Mouse (Mus musculus) midbrain, embryonic 11.5 days (tissue): ENCODE results near the gene Speg. TPM values are rescaled to one million over a fixed set of nuclear protein-coding genes. Genes with fewer than 3 reads are reported as not detected.

ENCODE experiments used
- ATAC-seq: fragments of 200-750 bp; cut with Nextera tagmentation; 2 replicates; pipeline ENCODE4 v1.8.0; 2017; ENCODE audit warnings: moderate TSS enrichment, moderate library complexity; ENCODE audit not compliant: low FRiP score
- DNase-seq: peaks from one replicate; pipeline ENCODE4 v3.0.0; 2015; ENCODE audit warnings: low spot score; ENCODE audit errors: missing footprints
- H3K27ac ChIP-seq: fragments of 300-500 bp; sonication (generic); 2 replicates; pipeline ENCODE4 v1.5.1; 2014; ENCODE audit warnings: low read depth, low read length
- H3K27me3 ChIP-seq: fragments of 300-500 bp; sonication (generic); 2 replicates; pipeline ENCODE4 v1.6.1; 2014; ENCODE audit warnings: mild to moderate bottlenecking, low read length, moderate library complexity, mixed read lengths; ENCODE audit not compliant: control insufficient read depth, insufficient read depth
- H3K36me3 ChIP-seq: fragments of 300-500 bp; sonication (generic); 2 replicates; pipeline ENCODE4 v1.6.1; 2014; ENCODE audit warnings: mild to moderate bottlenecking, low read length, moderate library complexity, mixed read lengths; ENCODE audit not compliant: control insufficient read depth, insufficient read depth
- H3K4me1 ChIP-seq: fragments of 300-500 bp; sonication (generic); 2 replicates; pipeline ENCODE4 v1.6.1; 2014; ENCODE audit warnings: low read length; ENCODE audit not compliant: control insufficient read depth, insufficient read depth
- H3K4me2 ChIP-seq: fragments of 300-500 bp; sonication (generic); 2 replicates; pipeline ENCODE4 v1.6.1; 2014; ENCODE audit warnings: mild to moderate bottlenecking, moderate library complexity
- H3K4me3 ChIP-seq: fragments of 300-500 bp; sonication (generic); 2 replicates; pipeline ENCODE4 v1.5.1; 2014; ENCODE audit warnings: low read depth, low read length
- H3K9ac ChIP-seq: fragments of 300-500 bp; sonication (generic); 2 replicates; pipeline ENCODE4 v1.6.1; 2014; ENCODE audit warnings: low read length
- H3K9me3 ChIP-seq: fragments of 300-500 bp; sonication (generic); 2 replicates; pipeline ENCODE4 v1.6.1; 2016; ENCODE audit warnings: low read length; ENCODE audit not compliant: control insufficient read depth
- WGBS: fragments of 180-500 bp; shearing (Covaris S2); extraction: QIAGEN DNeasy Blood & Tissue Kit; methylation state at CpG from one replicate; pipeline ENCODE4 v1.1.7; 2014; 5-methylcytosine and 5-hydroxymethylcytosine counted together
- polyA plus RNA-seq: library from polyadenylated mRNA; unstranded; fragments of >200 nt; fragmentation: Nextera tagmentation; extraction: Ambion mirVana; gene quantifications from 2 replicates; pipeline ENCODE4 v1.2.1, GENCODE M21; 2014

Speg gene
- polyA plus RNA-seq, 1 experiment from 2014 or later = 15.2 TPM

- H3K4me2 ChIP-seq = no peak overlapping the region
- peaks cover 33% of the 10 kb centered on the region for H3K27me3 ChIP-seq
- ATAC-seq = no peak
- peaks cover 46% of the 10 kb centered on the region for H3K4me1 ChIP-seq
- 35% methylated on average over 4 of the region's 4 CpGs for WGBS
- H3K36me3 ChIP-seq = no peaks in the 10 kb centered on the region
- H3K4me3 ChIP-seq = no peak overlapping the region
- H3K27ac ChIP-seq = no peak overlapping the region
- H3K9ac ChIP-seq = peak overlapping the region; percentile 32; the same call in 1 of the 2 replicates
- DNase-seq = no peak
- no peaks in the 10 kb centered on the region for H3K9me3 ChIP-seq
Measured at GRCm38 (mm10) chr1:75386149-75386548, 11.1 kb downstream of the Speg start.

- Histone ChIP-seq H3K4me1 (peaks cover 38% of the 10 kb centered on the region), H3K4me2 (peak overlapping the region; percentile 42), H3K27ac (no peak overlapping the region), H3K9me3 (no peaks in the 10 kb centered on the region), H3K4me3 (peak overlapping the region; percentile 26; the same call in 1 of the 2 replicates), H3K27me3 (peaks cover 33% of the 10 kb centered on the region), H3K36me3 (no peaks in the 10 kb centered on the region), H3K9ac (no peak overlapping the region)
- ATAC-seq = 0 out of 2 replicates have a peak, but pooled peaks have one; percentile 17
- peak; percentile 87 for DNase-seq
- 8% methylated on average over 7 of the region's 7 CpGs for WGBS
Measured at GRCm38 (mm10) chr1:75387469-75387928, 12.4 kb downstream of the Speg start.

- Histone ChIP-seq H3K36me3 (no peaks in the 10 kb centered on the region), H3K9ac (peak overlapping the region; percentile 43; the same call in 1 of the 2 replicates), H3K9me3 (no peaks in the 10 kb centered on the region), H3K4me2 (peak overlapping the region; percentile 42), H3K4me1 (peaks cover 33% of the 10 kb centered on the region), H3K4me3 (peak overlapping the region; percentile 26), H3K27me3 (peaks cover 33% of the 10 kb centered on the region), H3K27ac (no peak overlapping the region)
- whole genome bisulfite sequencing = 4% methylated on average over 92 of the region's 94 CpGs
- peak; percentile 93 for DNase-seq
- ATAC-seq = peak; percentile 17; the same call in 1 of the 2 replicates
Measured at GRCm38 (mm10) chr1:75387929-75388897, 13.1 kb downstream of the Speg start.

- WGBS = 20% methylated on average over 23 of the region's 23 CpGs
- no peaks in the 10 kb centered on the region for H3K9me3 ChIP-seq
- H3K4me2 ChIP-seq = peak overlapping the region; percentile 42
- peaks cover 33% of the 10 kb centered on the region for H3K27me3 ChIP-seq
- H3K36me3 ChIP-seq = no peaks in the 10 kb centered on the region
- peak overlapping the region; percentile 43; the same call in 1 of the 2 replicates for H3K9ac ChIP-seq
- no peak overlapping the region for H3K27ac ChIP-seq
- ATAC-seq (no peak), DNase-seq (peak; percentile 90)
- H3K4me1 ChIP-seq = peaks cover 33% of the 10 kb centered on the region
- peak overlapping the region; percentile 26; the same call in 1 of the 2 replicates for H3K4me3 ChIP-seq
Measured at GRCm38 (mm10) chr1:75388898-75389515, 13.9 kb downstream of the Speg start.

- Histone ChIP-seq H3K9ac (no peak overlapping the region), H3K36me3 (no peaks in the 10 kb centered on the region), H3K9me3 (no peaks in the 10 kb centered on the region), H3K4me2 (no peak overlapping the region), H3K27me3 (peaks cover 17% of the 10 kb centered on the region), H3K4me3 (no peak overlapping the region), H3K27ac (no peak overlapping the region), H3K4me1 (peaks cover 9% of the 10 kb centered on the region)
- no peak for ATAC-seq
- DNase-seq = no peak
- WGBS = 91% methylated on average over 9 of the region's 9 CpGs
Measured at GRCm38 (mm10) chr1:75393139-75393538, 18.0 kb downstream of the Speg start.

GRCm38 (mm10) chr1:75393846-75394245 is 18.7 kb downstream of the Speg start:
- Histone ChIP-seq H3K4me3 (no peak overlapping the region), H3K27me3 (peaks cover 9% of the 10 kb centered on the region), H3K9me3 (no peaks in the 10 kb centered on the region), H3K9ac (no peak overlapping the region), H3K27ac (no peak overlapping the region), H3K36me3 (no peaks in the 10 kb centered on the region), H3K4me1 (peaks cover 7% of the 10 kb centered on the region), H3K4me2 (no peak overlapping the region)
- no peak for DNase-seq
- ATAC-seq = no peak
- WGBS = 81% methylated on average over 3 of the region's 3 CpGs

GRCm38 (mm10) chr1:75398761-75399402 is 23.8 kb downstream of the Speg start:
- ATAC-seq = peak; percentile 75
- DNase-seq = peak; percentile 96
- Histone ChIP-seq H3K4me3 (no peak overlapping the region), H3K36me3 (no peaks in the 10 kb centered on the region), H3K4me2 (no peak overlapping the region), H3K27ac (peak overlapping the region; percentile 33; the same call in 1 of the 2 replicates), H3K4me1 (peaks cover 26% of the 10 kb centered on the region), H3K27me3 (no peaks in the 10 kb centered on the region), H3K9ac (no peak overlapping the region), H3K9me3 (no peaks in the 10 kb centered on the region)
- WGBS = 13% methylated on average over 9 of the region's 9 CpGs

- Histone ChIP-seq H3K27me3 (no peaks in the 10 kb centered on the region), H3K4me2 (peak overlapping the region; percentile 39), H3K36me3 (no peaks in the 10 kb centered on the region), H3K9me3 (no peaks in the 10 kb centered on the region), H3K4me3 (peak overlapping the region; percentile 13; the same call in 1 of the 2 replicates), H3K27ac (peak overlapping the region; percentile 33; the same call in 1 of the 2 replicates), H3K4me1 (peaks cover 26% of the 10 kb centered on the region), H3K9ac (peak overlapping the region; percentile 41)
- 5% methylated on average over 15 of the region's 15 CpGs for WGBS
- ATAC-seq (peak; percentile 88), DNase-seq (peak; percentile 93)
Measured at GRCm38 (mm10) chr1:75399755-75400492, 24.8 kb downstream of the Speg start.
